Mouse (Mus musculus): Measurements from ENCODE around the gene Stap2. TPM values are rescaled to one million over a fixed set of nuclear protein-coding genes. Genes with fewer than 3 reads are reported as not detected.

Gene Stap2
- polyA plus RNA-seq, 1 experiment from 2014 or later = 8.1 TPM

GRCm38 (mm10) chr17:55961631-55962030 lies 43.8 kb downstream of the Stap2 start:
- no peaks in the 10 kb centered on the region for H3K27me3 ChIP-seq (ENCODE audit: control insufficient read depth, insufficient read depth, low read length)
- no peak overlapping the region for H3K4me2 ChIP-seq
- WGBS (ENCODE audit: insufficient replicate concordance) = 92% methylated on average over 7 of the region's 7 CpGs
- ATAC-seq (replicated peaks; ENCODE audit: insufficient number of reproducible peaks, low FRiP score, low TSS enrichment) = no peak
- H3K4me1 ChIP-seq (ENCODE audit: control insufficient read depth, insufficient read depth, low read length) = peaks cover 8% of the 10 kb centered on the region
- no peaks in the 10 kb centered on the region for H3K9me3 ChIP-seq (replicated peaks; ENCODE audit: control insufficient read depth, low read length)
- H3K4me3 ChIP-seq (ENCODE audit: low read depth, low read length) = no peak overlapping the region
- no peak overlapping the region for H3K27ac ChIP-seq (ENCODE audit: low read depth, low read length)
- peaks cover 2% of the 10 kb centered on the region; the same call in 1 of the 2 replicates for H3K36me3 ChIP-seq (ENCODE audit: control insufficient read depth, insufficient read depth, low read length)
- H3K9ac ChIP-seq (ENCODE audit: low read depth, low read length) = no peak overlapping the region

DNA sequence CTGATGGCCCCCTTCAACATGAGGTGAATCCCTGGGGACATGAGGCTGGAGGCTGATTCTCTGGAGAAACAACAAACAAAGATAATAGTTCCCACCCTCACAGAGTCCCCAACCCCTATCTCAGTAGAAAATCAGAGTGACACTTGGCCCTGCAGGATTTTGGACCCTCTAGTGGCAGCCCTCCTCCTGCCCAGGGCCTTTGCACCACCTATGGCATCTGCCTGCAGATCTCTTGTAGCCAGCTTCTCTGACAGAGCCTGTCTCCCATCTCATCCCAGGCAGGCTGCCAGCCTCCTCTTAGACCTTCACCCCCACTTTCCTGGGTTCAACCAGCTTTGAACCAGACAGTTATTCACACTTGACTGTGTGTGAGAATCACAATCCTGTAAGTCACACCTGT lies 44.6 kb downstream of the Stap2 start:
- no peak overlapping the region for H3K9ac ChIP-seq (ENCODE audit: low read depth, low read length)

DNA sequence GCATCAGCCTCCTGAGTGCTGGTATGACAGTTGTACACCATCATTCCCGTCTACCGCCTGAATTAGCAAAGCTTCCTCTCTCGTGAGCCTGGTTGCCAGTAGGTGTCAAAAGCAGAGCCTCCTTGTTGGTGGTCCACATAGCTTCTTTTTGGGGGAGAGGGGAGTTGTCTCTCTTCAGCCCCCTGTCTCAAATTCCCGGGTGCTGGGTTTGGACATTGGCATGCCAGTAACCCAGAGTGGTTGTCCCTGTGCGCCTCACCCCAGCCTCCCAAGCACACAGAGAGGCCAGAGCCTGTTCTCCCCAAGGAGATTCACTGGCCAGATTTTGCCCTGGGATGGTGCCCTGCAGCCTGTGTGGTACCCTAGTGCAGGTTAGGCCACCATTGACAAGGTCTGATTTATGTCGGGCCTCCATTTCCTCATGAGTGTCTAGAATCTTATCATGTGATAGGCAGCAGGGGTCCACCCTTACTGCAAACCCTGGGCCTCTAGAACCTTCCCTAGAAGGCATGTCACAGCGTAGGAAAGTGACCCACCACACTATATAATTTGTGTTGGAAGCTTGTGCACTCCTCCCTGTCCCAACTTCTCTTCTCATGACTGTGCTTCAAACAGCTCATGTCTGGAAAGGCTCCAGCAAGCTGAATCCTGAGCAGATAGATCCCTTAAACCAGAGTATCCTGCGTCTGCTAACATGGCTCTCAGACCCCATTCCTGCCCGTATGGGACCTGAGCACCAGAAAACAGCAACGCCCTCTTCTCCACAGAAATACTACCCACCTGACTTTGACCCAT lies 45.2 kb downstream of the Stap2 start:
- no peak for ATAC-seq (replicated peaks; ENCODE audit: insufficient number of reproducible peaks, low FRiP score, low TSS enrichment)
- H3K4me3 ChIP-seq (ENCODE audit: low read depth, low read length) = peak overlapping the region; percentile 58
- peaks cover 9% of the 10 kb centered on the region; the same call in 1 of the 2 replicates for H3K27me3 ChIP-seq (ENCODE audit: control insufficient read depth, insufficient read depth, low read length)
- H3K9ac ChIP-seq (ENCODE audit: low read depth, low read length) = peak overlapping the region; percentile 28
- no peaks in the 10 kb centered on the region for H3K9me3 ChIP-seq (replicated peaks; ENCODE audit: control insufficient read depth, low read length)
- 71% methylated on average over 10 of the region's 10 CpGs for WGBS (ENCODE audit: insufficient replicate concordance)
- peaks cover 13% of the 10 kb centered on the region for H3K4me1 ChIP-seq (ENCODE audit: control insufficient read depth, insufficient read depth, low read length)
- H3K27ac ChIP-seq (ENCODE audit: low read depth, low read length) = peak overlapping the region; percentile 16; the same call in 1 of the 2 replicates
- H3K4me2 ChIP-seq = peak overlapping the region; percentile 67
- peaks cover 2% of the 10 kb centered on the region; the same call in 1 of the 2 replicates for H3K36me3 ChIP-seq (ENCODE audit: control insufficient read depth, insufficient read depth, low read length)

More for the DNA sequence above, 44.6 kb downstream of the Stap2 start:
- H3K9me3 ChIP-seq (replicated peaks; ENCODE audit: control insufficient read depth, low read length) = no peaks in the 10 kb centered on the region
- 0 out of 2 replicates have a peak, but pooled peaks cover 3% of the 10 kb centered on the region for H3K27me3 ChIP-seq (ENCODE audit: control insufficient read depth, insufficient read depth, low read length)
- no peak overlapping the region for H3K4me2 ChIP-seq
- H3K27ac ChIP-seq (ENCODE audit: low read depth, low read length) = no peak overlapping the region
- ATAC-seq (replicated peaks; ENCODE audit: insufficient number of reproducible peaks, low FRiP score, low TSS enrichment) = no peak
- H3K36me3 ChIP-seq (ENCODE audit: control insufficient read depth, insufficient read depth, low read length) = peaks cover 2% of the 10 kb centered on the region; the same call in 1 of the 2 replicates
- no peak overlapping the region for H3K4me3 ChIP-seq (ENCODE audit: low read depth, low read length)
- peaks cover 13% of the 10 kb centered on the region for H3K4me1 ChIP-seq (ENCODE audit: control insufficient read depth, insufficient read depth, low read length)

GRCm38 (mm10) chr17:55958918-55959728 lies 46.3 kb downstream of the Stap2 start, which contains the start of gene Yju2:
Yju2 (plus strand) TSS chr17:55959099.
- Histone ChIP-seq H3K4me1 (ENCODE audit: control insufficient read depth, insufficient read depth, low read length) (peaks cover 13% of the 10 kb centered on the region), H3K27me3 (ENCODE audit: control insufficient read depth, insufficient read depth, low read length) (peaks cover 19% of the 10 kb centered on the region)

DNA sequence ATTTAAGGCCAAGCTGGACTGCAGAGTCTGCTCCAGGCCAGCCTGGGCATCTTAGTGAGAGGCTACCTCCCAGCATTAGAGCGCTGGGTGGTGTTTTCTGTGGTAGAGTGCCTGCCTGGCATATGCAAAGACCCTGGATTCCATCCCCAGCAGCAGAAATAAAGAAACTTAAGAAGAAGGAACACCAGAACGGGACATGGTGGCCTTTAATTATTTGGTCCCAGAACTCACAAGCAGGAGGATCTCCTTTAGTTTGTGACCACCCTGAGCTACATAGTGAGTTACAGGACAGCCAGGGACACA lies 46.8 kb downstream of the Stap2 start:
- H3K36me3 ChIP-seq (ENCODE audit: control insufficient read depth, insufficient read depth, low read length) = peaks cover 2% of the 10 kb centered on the region; the same call in 1 of the 2 replicates
- 24% methylated on average over 2 of the region's 2 CpGs for WGBS (ENCODE audit: insufficient replicate concordance)
- H3K4me2 ChIP-seq = peak overlapping the region; percentile 74
- H3K9me3 ChIP-seq (replicated peaks; ENCODE audit: control insufficient read depth, low read length) = no peaks in the 10 kb centered on the region
- peak overlapping the region; percentile 72 for H3K9ac ChIP-seq (ENCODE audit: low read depth, low read length)
- peaks cover 21% of the 10 kb centered on the region for H3K27me3 ChIP-seq (ENCODE audit: control insufficient read depth, insufficient read depth, low read length)
- H3K4me1 ChIP-seq (ENCODE audit: control insufficient read depth, insufficient read depth, low read length) = peaks cover 13% of the 10 kb centered on the region
- H3K27ac ChIP-seq (ENCODE audit: low read depth, low read length) = peak overlapping the region; percentile 93
- H3K4me3 ChIP-seq (ENCODE audit: low read depth, low read length) = peak overlapping the region; percentile 58
- no peak for ATAC-seq (replicated peaks; ENCODE audit: insufficient number of reproducible peaks, low FRiP score, low TSS enrichment)

More at GRCm38 (mm10) chr17:55958918-55959728, 46.3 kb downstream of the Stap2 start, which contains the start of gene Yju2:
- peaks cover 2% of the 10 kb centered on the region; the same call in 1 of the 2 replicates for H3K36me3 ChIP-seq (ENCODE audit: control insufficient read depth, insufficient read depth, low read length)
- under 1% methylated on average over 46 of the region's 46 CpGs for WGBS (ENCODE audit: insufficient replicate concordance)
- peak within 1 kb of the TSS; percentile 72 for H3K9ac ChIP-seq (ENCODE audit: low read depth, low read length)
- H3K9me3 ChIP-seq (replicated peaks; ENCODE audit: control insufficient read depth, low read length) = no peaks in the 10 kb centered on the region
- peak within 1 kb of the TSS; percentile 93 for H3K27ac ChIP-seq (ENCODE audit: low read depth, low read length)
- H3K4me3 ChIP-seq (ENCODE audit: low read depth, low read length) = peak within 1 kb of the TSS; percentile 58
- peak within 1 kb of the TSS; percentile 74 for H3K4me2 ChIP-seq
- ATAC-seq (replicated peaks; ENCODE audit: insufficient number of reproducible peaks, low FRiP score, low TSS enrichment) = peak; percentile 89

GRCm38 (mm10) chr17:55957726-55958583 lies 47.4 kb downstream of the Stap2 start:
- Histone ChIP-seq H3K4me2 (peak overlapping the region; percentile 74), H3K27me3 (ENCODE audit: control insufficient read depth, insufficient read depth, low read length) (peaks cover 21% of the 10 kb centered on the region), H3K9ac (ENCODE audit: low read depth, low read length) (peak overlapping the region; percentile 72), H3K36me3 (ENCODE audit: control insufficient read depth, insufficient read depth, low read length) (peaks cover 2% of the 10 kb centered on the region; the same call in 1 of the 2 replicates), H3K27ac (ENCODE audit: low read depth, low read length) (peak overlapping the region; percentile 93; the same call in 1 of the 2 replicates), H3K4me3 (ENCODE audit: low read depth, low read length) (peak overlapping the region; percentile 58), H3K4me1 (ENCODE audit: control insufficient read depth, insufficient read depth, low read length) (peaks cover 13% of the 10 kb centered on the region), H3K9me3 (replicated peaks; ENCODE audit: control insufficient read depth, low read length) (no peaks in the 10 kb centered on the region)
- no peak for ATAC-seq (replicated peaks; ENCODE audit: insufficient number of reproducible peaks, low FRiP score, low TSS enrichment)
- WGBS (ENCODE audit: insufficient replicate concordance) = 79% methylated on average over 13 of the region's 13 CpGs

DNA sequence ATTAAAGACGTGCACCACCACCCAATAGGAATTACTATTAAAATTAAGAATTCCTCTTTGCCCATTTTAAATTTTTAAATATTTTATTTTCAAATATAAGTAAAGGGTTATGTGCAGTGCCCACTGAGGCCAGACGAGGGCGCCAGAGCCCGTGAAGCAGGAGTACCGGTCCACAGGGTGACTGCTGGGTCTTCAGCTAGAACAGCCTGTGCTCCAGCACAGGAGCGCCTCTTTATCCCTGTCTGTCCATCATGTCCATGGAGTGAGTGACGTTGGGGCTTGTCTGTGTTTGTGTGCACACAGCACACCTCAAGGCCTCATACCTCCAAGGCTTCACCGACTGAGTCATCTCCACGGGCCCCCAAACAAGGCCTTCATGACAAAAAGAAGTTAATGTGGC lies 48.2 kb downstream of the Stap2 start:
- 15% methylated on average over 9 of the region's 9 CpGs for WGBS (ENCODE audit: insufficient replicate concordance)
- Histone ChIP-seq H3K4me1 (ENCODE audit: control insufficient read depth, insufficient read depth, low read length) (peaks cover 13% of the 10 kb centered on the region), H3K27ac (ENCODE audit: low read depth, low read length) (no peak overlapping the region), H3K4me3 (ENCODE audit: low read depth, low read length) (no peak overlapping the region), H3K9ac (ENCODE audit: low read depth, low read length) (no peak overlapping the region), H3K27me3 (ENCODE audit: control insufficient read depth, insufficient read depth, low read length) (peaks cover 21% of the 10 kb centered on the region), H3K4me2 (no peak overlapping the region), H3K9me3 (replicated peaks; ENCODE audit: control insufficient read depth, low read length) (no peaks in the 10 kb centered on the region), H3K36me3 (ENCODE audit: control insufficient read depth, insufficient read depth, low read length) (peaks cover 2% of the 10 kb centered on the region; the same call in 1 of the 2 replicates)
- ATAC-seq (replicated peaks; ENCODE audit: insufficient number of reproducible peaks, low FRiP score, low TSS enrichment) = no peak

- Histone ChIP-seq H3K27ac (ENCODE audit: low read depth, low read length) (no peak overlapping the region), H3K27me3 (ENCODE audit: control insufficient read depth, insufficient read depth, low read length) (peaks cover 21% of the 10 kb centered on the region), H3K4me2 (peak overlapping the region; percentile 78), H3K9me3 (replicated peaks; ENCODE audit: control insufficient read depth, low read length) (no peaks in the 10 kb centered on the region), H3K4me3 (ENCODE audit: low read depth, low read length) (peak overlapping the region; percentile 46), H3K36me3 (ENCODE audit: control insufficient read depth, insufficient read depth, low read length) (no peaks in the 10 kb centered on the region), H3K9ac (ENCODE audit: low read depth, low read length) (peak overlapping the region; percentile 46; the same call in 1 of the 2 replicates), H3K4me1 (ENCODE audit: control insufficient read depth, insufficient read depth, low read length) (peaks cover 13% of the 10 kb centered on the region)
- 41% methylated on average over 6 of the region's 6 CpGs for WGBS (ENCODE audit: insufficient replicate concordance)
- ATAC-seq (replicated peaks; ENCODE audit: insufficient number of reproducible peaks, low FRiP score, low TSS enrichment) = no peak
These were observed 48.8 kb downstream of the Stap2 start for GRCm38 (mm10) chr17:55956591-55956990.

Data from heart, embryonic 11.5 days (tissue).